Mouse (Mus musculus): ENCODE data around the gene Fopnl.

GRCm38 (mm10) chr16:14292205-14293199 lies 24.7 kb downstream of the Fopnl start:
- TF ChIP-seq MAX (IDR thresholded peaks at IDR 0.05; ENCODE audit: low read length) (no peak), KAT2A (conservative IDR thresholded peaks at IDR 0.05; ENCODE audit: low read depth, low read length) (no peak), POLR2A (IDR thresholded peaks at IDR 0.05; ENCODE audit: control insufficient read depth in 1 of 2, insufficient read depth in 1 of 2, low read depth in 1 of 2, low read length in 2 of 2, poor library complexity in 1 of 2) (no peak), GATA1 (IDR thresholded peaks at IDR 0.05; ENCODE audit: low read depth, low read length) (no peak), TAL1 (IDR thresholded peaks at IDR 0.05; ENCODE audit: low read length) (no peak), USF2 (IDR thresholded peaks at IDR 0.05; ENCODE audit: borderline replicate concordance in 1 of 2, insufficient read depth in 1 of 2, low read depth in 1 of 2, low read length in 2 of 2) (no peak), E2F4 (IDR thresholded peaks at IDR 0.05; ENCODE audit: borderline replicate concordance, low read depth, low read length) (no peak), HCFC1 (IDR thresholded peaks at IDR 0.05; ENCODE audit: low read depth, low read length) (no peak), CTCF (IDR thresholded peaks at IDR 0.05 in 2 of 3, conservative IDR thresholded peaks at IDR 0.05 in 1 of 3; ENCODE audit: control insufficient read depth in 1 of 3, insufficient read depth in 1 of 3, low read depth in 2 of 3, low read length in 3 of 3, poor library complexity in 1 of 3, severe bottlenecking in 1 of 3) (no peak), POLR2AphosphoS5 (IDR thresholded peaks at IDR 0.05; ENCODE audit: borderline replicate concordance, low read depth, low read length) (no peak), MAFK (IDR thresholded peaks at IDR 0.05; ENCODE audit: borderline replicate concordance, low read depth, low read length) (no peak)

Data from MEL (cell line).